Mouse (Mus musculus): Measurements from ENCODE around the gene Adssl1. TPM values are rescaled to one million over a fixed set of nuclear protein-coding genes. Genes with fewer than 3 reads are reported as not detected.

The Adssl1 gene
- polyA plus RNA-seq, 1 experiment from 2014 or later = 81.7 TPM

GRCm38 (mm10) chr12:112626455-112626854, 6.6 kb downstream of the Adssl1 start:
- Histone ChIP-seq H3K4me1 (replicated peaks) (peaks cover 72% of the 10 kb centered on the region), H3K27me3 (replicated peaks) (no peaks in the 10 kb centered on the region), H3K4me3 (no peak overlapping the region), H3K9ac (no peak overlapping the region), H3K4me2 (no peak overlapping the region), H3K36me3 (no peaks in the 10 kb centered on the region), H3K27ac (ENCODE audit: poor library complexity, severe bottlenecking) (no peak overlapping the region), H3K9me3 (replicated peaks) (no peaks in the 10 kb centered on the region)
- 75% methylated on average over 6 of the region's 6 CpGs for WGBS
- ATAC-seq (ENCODE audit: insufficient number of reproducible peaks, low FRiP score) = no peak

GRCm38 (mm10) chr12:112627097-112627881, 7.4 kb downstream of the Adssl1 start:
- Histone ChIP-seq H3K36me3 (no peaks in the 10 kb centered on the region; the same call in 1 of the 2 replicates), H3K4me2 (no peak overlapping the region), H3K27ac (ENCODE audit: poor library complexity, severe bottlenecking) (no peak overlapping the region), H3K4me1 (replicated peaks) (peaks cover 72% of the 10 kb centered on the region), H3K4me3 (no peak overlapping the region), H3K27me3 (replicated peaks) (no peaks in the 10 kb centered on the region), H3K9me3 (replicated peaks) (no peaks in the 10 kb centered on the region), H3K9ac (no peak overlapping the region)
- 57% methylated on average over 7 of the region's 7 CpGs for WGBS
- ATAC-seq (ENCODE audit: insufficient number of reproducible peaks, low FRiP score) = no peak

DNA sequence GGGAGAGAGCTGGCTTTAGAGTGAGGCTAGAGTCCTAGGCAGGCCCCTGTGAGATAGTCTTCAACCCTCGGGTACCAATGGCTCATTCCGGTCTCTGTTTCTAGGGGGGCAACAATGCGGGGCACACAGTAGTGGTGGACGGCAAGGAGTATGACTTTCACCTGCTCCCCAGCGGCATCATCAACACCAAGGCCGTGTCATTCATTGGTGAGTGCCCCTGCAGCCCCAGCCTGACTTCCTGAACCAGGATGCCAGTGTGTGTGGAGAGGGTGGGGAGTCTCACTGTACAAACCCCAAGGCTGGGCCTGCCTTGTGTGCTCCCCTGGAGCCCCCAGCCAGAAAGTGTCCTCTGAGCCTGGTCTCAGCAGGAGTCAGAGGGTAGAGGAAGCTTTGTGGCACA, 8.4 kb downstream of the Adssl1 start:
- H3K27ac ChIP-seq (ENCODE audit: poor library complexity, severe bottlenecking) = peak overlapping the region; percentile 32; the same call in 1 of the 2 replicates
- H3K9ac ChIP-seq = no peak overlapping the region
- no peaks in the 10 kb centered on the region for H3K27me3 ChIP-seq (replicated peaks)
- no peak overlapping the region for H3K4me3 ChIP-seq
- ATAC-seq (ENCODE audit: insufficient number of reproducible peaks, low FRiP score) = no peak
- peaks cover 69% of the 10 kb centered on the region for H3K4me1 ChIP-seq (replicated peaks)
- H3K4me2 ChIP-seq = peak overlapping the region; percentile 67; the same call in 1 of the 2 replicates
- no peaks in the 10 kb centered on the region for H3K9me3 ChIP-seq (replicated peaks)
- 80% methylated on average over 6 of the region's 6 CpGs for whole genome bisulfite sequencing
- H3K36me3 ChIP-seq = peaks cover 7% of the 10 kb centered on the region

GRCm38 (mm10) chr12:112628928-112629721, 9.3 kb downstream of the Adssl1 start:
- H3K4me1 ChIP-seq (replicated peaks) = peaks cover 60% of the 10 kb centered on the region
- H3K4me3 ChIP-seq = peak overlapping the region; percentile 27

DNA sequence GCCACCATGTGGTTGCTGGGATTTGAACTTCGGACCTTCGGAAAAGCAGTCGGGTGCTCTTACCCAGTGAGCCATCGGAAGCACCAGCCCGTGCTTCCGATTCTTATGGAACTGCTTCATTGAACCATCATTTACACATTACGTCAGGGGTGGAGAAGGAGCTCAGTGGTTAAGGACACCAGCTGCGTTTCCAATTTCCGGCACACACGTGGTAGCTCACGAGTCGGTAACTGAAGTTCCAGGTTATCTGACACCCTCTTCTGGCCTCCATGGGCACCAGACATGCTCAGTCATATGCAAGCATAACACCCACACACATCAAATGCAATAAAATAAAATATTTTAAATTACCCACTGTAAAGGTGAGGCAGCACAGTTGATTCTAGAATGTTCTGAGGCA, 10.2 kb downstream of the Adssl1 start:
- Histone ChIP-seq H3K27me3 (replicated peaks) (no peaks in the 10 kb centered on the region), H3K36me3 (peaks cover 20% of the 10 kb centered on the region), H3K27ac (ENCODE audit: poor library complexity, severe bottlenecking) (no peak overlapping the region), H3K4me1 (replicated peaks) (peaks cover 58% of the 10 kb centered on the region), H3K9me3 (replicated peaks) (no peaks in the 10 kb centered on the region), H3K9ac (no peak overlapping the region), H3K4me3 (no peak overlapping the region), H3K4me2 (no peak overlapping the region)
- no peak for ATAC-seq (ENCODE audit: insufficient number of reproducible peaks, low FRiP score)
- WGBS = 91% methylated on average over 12 of the region's 12 CpGs

More at GRCm38 (mm10) chr12:112628928-112629721, 9.3 kb downstream of the Adssl1 start:
- peaks cover 17% of the 10 kb centered on the region for H3K36me3 ChIP-seq
- H3K9ac ChIP-seq = peak overlapping the region; percentile 35; the same call in 1 of the 2 replicates
- 18% methylated on average over 19 of the region's 19 CpGs for WGBS
- H3K27ac ChIP-seq (ENCODE audit: poor library complexity, severe bottlenecking) = peak overlapping the region; percentile 40
- H3K27me3 ChIP-seq (replicated peaks) = no peaks in the 10 kb centered on the region
- peak overlapping the region; percentile 67 for H3K4me2 ChIP-seq
- peak; percentile 86 for ATAC-seq (ENCODE audit: insufficient number of reproducible peaks, low FRiP score)
- H3K9me3 ChIP-seq (replicated peaks) = no peaks in the 10 kb centered on the region

DNA sequence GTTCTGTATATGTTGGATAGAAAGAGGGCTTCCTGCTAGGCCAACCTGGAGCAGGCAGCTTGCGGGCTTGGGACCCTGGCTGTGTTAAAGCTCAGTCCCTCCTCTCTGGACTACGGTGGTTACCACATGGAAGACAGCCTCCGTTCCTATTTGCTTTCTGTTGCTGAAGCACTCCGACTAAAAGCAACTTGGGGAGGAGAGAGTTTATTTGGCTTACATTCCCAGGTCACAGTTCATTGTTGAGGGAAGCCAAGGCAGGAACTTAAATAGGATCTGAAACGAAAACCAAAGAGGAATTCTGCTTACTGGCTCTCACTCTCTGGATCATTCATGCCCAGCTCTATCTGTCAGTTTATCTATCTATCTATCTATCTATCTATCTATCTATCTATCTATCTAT, 11.0 kb downstream of the Adssl1 start:
- Histone ChIP-seq H3K27ac (ENCODE audit: poor library complexity, severe bottlenecking) (no peak overlapping the region), H3K27me3 (replicated peaks) (no peaks in the 10 kb centered on the region), H3K36me3 (peaks cover 20% of the 10 kb centered on the region), H3K9me3 (replicated peaks) (no peaks in the 10 kb centered on the region), H3K4me1 (replicated peaks) (peaks cover 53% of the 10 kb centered on the region), H3K4me2 (no peak overlapping the region), H3K4me3 (no peak overlapping the region), H3K9ac (no peak overlapping the region)
- no peak for ATAC-seq (ENCODE audit: insufficient number of reproducible peaks, low FRiP score)
- 85% methylated on average over 5 of the region's 5 CpGs for WGBS

DNA sequence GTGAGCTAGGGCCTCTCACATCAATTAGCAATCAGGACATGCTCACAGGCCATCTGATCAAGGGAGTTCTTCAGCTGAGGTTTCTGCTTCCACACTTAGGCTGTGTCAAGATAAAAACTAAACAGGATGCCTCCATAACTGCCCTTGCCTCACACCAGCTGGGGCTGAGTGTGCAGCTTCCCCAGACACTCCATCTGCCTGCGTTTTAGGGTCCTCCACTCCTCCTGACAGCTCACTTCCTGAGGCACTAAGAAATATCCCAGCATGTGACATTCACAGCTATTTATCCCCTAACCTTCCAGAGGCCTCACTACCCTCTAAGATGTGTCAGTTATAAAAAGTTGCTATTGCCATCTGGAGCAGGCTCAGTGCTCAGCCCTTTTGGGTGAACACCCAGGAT, 11.6 kb downstream of the Adssl1 start:
- H3K27ac ChIP-seq (ENCODE audit: poor library complexity, severe bottlenecking) = no peak overlapping the region; the same call in 1 of the 2 replicates
- H3K4me2 ChIP-seq = no peak overlapping the region
- H3K4me3 ChIP-seq = no peak overlapping the region
- WGBS = 27% methylated on average over 1 of the region's 1 CpGs
- no peaks in the 10 kb centered on the region for H3K27me3 ChIP-seq (replicated peaks)
- ATAC-seq (ENCODE audit: insufficient number of reproducible peaks, low FRiP score) = no peak
- H3K9ac ChIP-seq = no peak overlapping the region
- no peaks in the 10 kb centered on the region for H3K9me3 ChIP-seq (replicated peaks)
- peaks cover 47% of the 10 kb centered on the region for H3K4me1 ChIP-seq (replicated peaks)
- H3K36me3 ChIP-seq = peaks cover 27% of the 10 kb centered on the region

GRCm38 (mm10) chr12:112632084-112632777, 12.4 kb downstream of the Adssl1 start:
- no peaks in the 10 kb centered on the region for H3K27me3 ChIP-seq (replicated peaks)
- H3K4me3 ChIP-seq = no peak overlapping the region
- WGBS = 73% methylated on average over 11 of the region's 11 CpGs
- H3K9me3 ChIP-seq (replicated peaks) = no peaks in the 10 kb centered on the region
- peaks cover 30% of the 10 kb centered on the region for H3K36me3 ChIP-seq
- peaks cover 41% of the 10 kb centered on the region for H3K4me1 ChIP-seq (replicated peaks)
- no peak overlapping the region for H3K9ac ChIP-seq
- ATAC-seq (ENCODE audit: insufficient number of reproducible peaks, low FRiP score) = no peak
- no peak overlapping the region; the same call in 1 of the 2 replicates for H3K27ac ChIP-seq (ENCODE audit: poor library complexity, severe bottlenecking)
- no peak overlapping the region for H3K4me2 ChIP-seq

DNA sequence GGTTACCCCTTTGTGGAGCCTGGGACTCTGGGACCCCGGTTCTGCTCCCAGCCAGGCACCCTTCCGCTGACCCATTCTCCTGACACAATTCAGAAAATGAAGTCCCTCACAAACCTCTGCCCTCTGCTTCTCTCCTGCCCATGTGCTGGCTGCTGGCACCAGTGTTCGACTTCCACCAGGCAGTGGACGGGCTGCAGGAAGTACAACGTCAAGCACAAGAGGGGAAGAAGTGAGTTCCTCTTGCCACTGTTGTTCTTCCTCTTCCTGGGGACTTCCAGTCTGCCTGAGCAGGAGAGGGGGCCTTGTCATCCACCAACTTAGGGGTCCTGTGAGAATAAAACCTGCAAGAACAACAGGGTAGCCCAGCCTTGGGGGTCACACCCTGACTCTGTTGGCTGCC, 13.1 kb downstream of the Adssl1 start:
- 68% methylated on average over 5 of the region's 5 CpGs for WGBS
- no peak overlapping the region for H3K4me3 ChIP-seq
- no peaks in the 10 kb centered on the region for H3K27me3 ChIP-seq (replicated peaks)
- no peaks in the 10 kb centered on the region for H3K9me3 ChIP-seq (replicated peaks)
- peaks cover 35% of the 10 kb centered on the region for H3K4me1 ChIP-seq (replicated peaks)
- no peak for ATAC-seq (ENCODE audit: insufficient number of reproducible peaks, low FRiP score)
- no peak overlapping the region for H3K9ac ChIP-seq
- H3K27ac ChIP-seq (ENCODE audit: poor library complexity, severe bottlenecking) = no peak overlapping the region
- peaks cover 30% of the 10 kb centered on the region for H3K36me3 ChIP-seq
- no peak overlapping the region for H3K4me2 ChIP-seq

- Histone ChIP-seq H3K9ac (no peak overlapping the region), H3K27me3 (replicated peaks) (no peaks in the 10 kb centered on the region), H3K4me2 (no peak overlapping the region), H3K4me3 (no peak overlapping the region), H3K4me1 (replicated peaks) (peaks cover 27% of the 10 kb centered on the region), H3K27ac (ENCODE audit: poor library complexity, severe bottlenecking) (no peak overlapping the region), H3K9me3 (replicated peaks) (no peaks in the 10 kb centered on the region), H3K36me3 (peaks cover 30% of the 10 kb centered on the region)
- ATAC-seq (ENCODE audit: insufficient number of reproducible peaks, low FRiP score) = no peak
- WGBS = 70% methylated on average over 9 of the region's 9 CpGs
These were observed 13.8 kb downstream of the Adssl1 start for GRCm38 (mm10) chr12:112633686-112634085.

DNA sequence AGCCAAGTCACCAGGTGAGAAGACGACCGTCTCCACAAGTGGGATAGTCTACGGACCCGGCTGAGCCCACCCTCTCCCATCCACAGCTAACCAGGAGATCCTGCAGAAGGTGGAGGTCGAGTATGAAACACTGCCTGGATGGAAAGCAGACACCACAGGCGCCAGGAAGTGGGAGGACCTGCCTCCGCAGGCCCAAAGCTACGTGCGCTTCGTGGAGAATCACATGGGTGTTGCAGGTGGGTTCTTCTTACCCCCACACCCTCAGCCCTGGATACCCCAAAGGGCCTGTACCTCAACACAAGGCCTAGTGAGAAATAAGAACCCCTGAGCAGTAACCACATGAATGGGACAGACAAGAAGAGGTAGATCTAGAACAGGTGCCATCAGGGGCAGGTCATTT, 19.7 kb downstream of the Adssl1 start:
- WGBS = 83% methylated on average over 10 of the region's 10 CpGs
- peaks cover 27% of the 10 kb centered on the region for H3K36me3 ChIP-seq
- ATAC-seq (ENCODE audit: insufficient number of reproducible peaks, low FRiP score) = no peak
- no peaks in the 10 kb centered on the region for H3K27me3 ChIP-seq (replicated peaks)
- H3K4me3 ChIP-seq = no peak overlapping the region
- no peak overlapping the region for H3K4me2 ChIP-seq
- H3K9me3 ChIP-seq (replicated peaks) = no peaks in the 10 kb centered on the region
- H3K27ac ChIP-seq (ENCODE audit: poor library complexity, severe bottlenecking) = no peak overlapping the region
- no peaks in the 10 kb centered on the region for H3K4me1 ChIP-seq (replicated peaks)
- H3K9ac ChIP-seq = no peak overlapping the region

All from heart, embryonic 12.5 days (tissue).